Mouse (Mus musculus) erythroblast, embryonic 14.5 days (primary cell): ENCODE data around the gene Hist1h2bl.

Experiments
- GATA1 ChIP-seq: IDR thresholded peaks from 2 replicates; pipeline ENCODE4 v1.6.1; 2012; ENCODE audit warnings: low read length, inconsistent platforms, mixed read lengths
- TAL1 ChIP-seq: IDR thresholded peaks from 3 replicates; pipeline ENCODE4 v1.6.1; 2012; ENCODE audit warnings: low read length, inconsistent platforms, mixed read lengths

GRCm38 (mm10) chr13:21718381-21719080, 2.6 kb upstream of the Hist1h2bl start:
- TF ChIP-seq GATA1 (no peak), TAL1 (no peak)
